Mouse (Mus musculus) bone marrow macrophage, adult 2 months (primary cell): ENCODE measurements around the gene Fars2.

Experiments used
- CTCF ChIP-seq: IDR thresholded peaks from 2 replicates; pipeline ENCODE4 v1.5.1; 2012; ENCODE audit warnings: low read depth, mild to moderate bottlenecking, low read length, moderate library complexity
- POLR2A ChIP-seq: IDR thresholded peaks from 2 replicates; pipeline ENCODE4 v1.6.1; 2012; ENCODE audit warnings: mild to moderate bottlenecking, low read depth, low read length, borderline replicate concordance

GRCm38 (mm10) chr13:36728509-36728908, 611.3 kb downstream of the Fars2 start:
- TF ChIP-seq CTCF (no peak), POLR2A (no peak)
